Mouse (Mus musculus) large intestine, adult 2 months (tissue): ENCODE measurements around the gene Dock10. TPM values are rescaled to one million over a fixed set of nuclear protein-coding genes. Genes with fewer than 3 reads are reported as not detected.

Experiments
- DNase-seq: peaks from one replicate; pipeline ENCODE4 v3.0.0-alpha.2; 2012; ENCODE audit warnings: low read depth, low spot score
- WGBS: fragments of 180-500 bp; shearing (Covaris S2); methylation state at CpG from one replicate; pipeline ENCODE4 v1.1.7; 2018; 5-methylcytosine and 5-hydroxymethylcytosine counted together
- polyA plus RNA-seq: library from polyadenylated mRNA; depleted of rRNA; stranded (reverse); fragments of >200 nt; gene quantifications from 2 replicates; pipeline ENCODE4 v1.2.3, GENCODE M21; 2012

Gene Dock10
- polyA plus RNA-seq, 1 experiment = 2.6 TPM

DNA sequence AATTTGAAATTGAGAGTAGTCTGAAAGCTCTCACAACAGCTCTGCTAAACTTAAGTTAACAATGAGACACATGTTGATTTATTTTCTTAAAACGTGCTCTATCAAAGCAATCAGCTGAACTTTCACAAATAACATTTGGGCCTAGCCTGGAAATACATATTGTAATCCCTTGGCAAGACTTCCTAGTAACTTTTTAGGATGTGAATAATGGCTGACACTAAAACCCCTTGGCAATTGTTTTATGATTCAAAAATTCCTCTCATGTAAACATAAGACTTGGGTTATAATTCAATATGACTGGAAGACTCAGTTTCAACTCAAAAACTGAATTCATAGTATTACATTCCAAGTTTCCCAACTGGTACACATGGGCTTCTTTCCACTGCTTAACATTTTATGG lies 133.0 kb downstream of the Dock10 start:
- no peak for DNase-seq
- 22% methylated on average over 1 of the region's 1 CpGs for WGBS

DNA sequence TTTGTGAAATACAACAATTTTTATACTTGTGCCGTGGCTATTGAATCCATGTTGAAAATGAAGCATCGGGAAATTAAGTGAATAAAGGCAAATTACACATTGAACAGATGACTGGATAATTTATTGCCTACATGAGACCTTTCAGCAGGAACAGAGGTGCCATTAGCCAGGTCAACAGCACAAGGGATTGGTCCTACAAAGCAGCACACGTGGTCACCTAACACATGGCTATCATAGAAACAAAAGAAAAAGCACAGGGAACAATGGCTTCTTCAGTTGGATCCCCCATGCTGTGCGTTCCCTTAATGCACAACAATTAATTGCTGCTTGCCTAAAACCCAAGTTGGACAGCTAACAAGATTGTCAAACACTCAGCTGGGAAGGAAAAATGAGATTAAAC lies 133.8 kb downstream of the Dock10 start:
- no peak for DNase-seq
- WGBS = 77% methylated on average over 4 of the region's 4 CpGs

DNA sequence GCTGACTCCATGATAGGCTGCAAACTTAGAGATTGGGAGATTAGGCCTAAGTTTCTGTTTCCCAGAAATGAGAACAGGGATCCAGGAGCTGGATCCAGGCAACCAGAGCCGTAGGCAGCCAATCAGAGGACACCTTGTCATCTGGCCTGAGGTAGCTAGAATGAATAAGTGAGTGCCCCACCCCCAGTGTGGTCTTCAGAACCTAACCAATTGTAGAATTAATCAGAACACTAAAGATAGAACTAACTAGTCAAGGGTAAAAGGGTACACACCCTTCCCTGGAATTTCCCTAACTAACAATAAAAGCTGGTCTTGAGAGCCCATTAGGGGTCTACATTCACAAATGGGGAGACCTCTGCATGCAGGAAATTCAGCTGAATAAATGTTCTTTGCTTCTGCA lies 135.7 kb downstream of the Dock10 start:
- WGBS = 68% methylated on average over 1 of the region's 1 CpGs

DNA sequence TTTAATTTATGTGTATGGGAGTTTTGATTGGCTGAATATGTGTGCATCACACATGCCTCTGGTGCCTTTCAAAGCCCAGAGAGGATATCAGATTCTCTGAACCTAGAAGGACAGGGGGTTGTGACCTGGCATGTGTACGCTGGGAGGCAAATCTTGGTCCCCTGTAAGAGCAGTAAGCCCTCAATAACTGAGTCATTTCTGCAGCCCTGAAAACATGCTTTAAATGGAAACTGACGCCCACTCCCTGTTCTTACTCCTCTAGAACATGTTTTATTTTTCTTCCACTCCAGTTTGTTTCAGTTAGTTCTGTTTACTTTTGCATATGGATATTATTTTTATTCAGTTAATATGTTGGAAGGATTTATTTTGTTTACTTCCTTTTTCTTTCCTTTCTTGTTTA lies 139.2 kb downstream of the Dock10 start:
- WGBS = 64% methylated on average over 2 of the region's 2 CpGs
- no peak for DNase-seq

More for the DNA sequence above, 135.7 kb downstream of the Dock10 start:
- no peak for DNase-seq

DNA sequence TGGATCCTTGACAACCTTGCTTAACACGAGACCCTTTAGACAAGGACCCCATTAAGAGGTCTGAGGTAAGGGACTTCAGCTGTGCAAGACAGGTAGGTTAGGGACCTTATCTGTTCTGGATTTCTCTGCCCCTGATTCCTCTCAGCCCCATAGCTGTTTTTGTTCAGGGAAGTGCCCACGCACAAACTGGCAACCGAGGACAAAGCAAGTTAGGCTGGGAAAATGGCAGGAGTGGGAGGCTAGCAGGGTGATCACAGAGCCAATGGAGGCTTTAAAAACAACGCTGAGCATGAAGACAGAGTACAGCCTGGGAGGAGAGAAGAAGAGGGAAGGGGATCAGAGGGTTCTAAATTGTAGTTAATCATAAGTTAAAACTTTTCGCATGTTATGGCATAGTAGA lies 141.7 kb downstream of the Dock10 start:
- 84% methylated on average over 5 of the region's 5 CpGs for WGBS
- no peak for DNase-seq

DNA sequence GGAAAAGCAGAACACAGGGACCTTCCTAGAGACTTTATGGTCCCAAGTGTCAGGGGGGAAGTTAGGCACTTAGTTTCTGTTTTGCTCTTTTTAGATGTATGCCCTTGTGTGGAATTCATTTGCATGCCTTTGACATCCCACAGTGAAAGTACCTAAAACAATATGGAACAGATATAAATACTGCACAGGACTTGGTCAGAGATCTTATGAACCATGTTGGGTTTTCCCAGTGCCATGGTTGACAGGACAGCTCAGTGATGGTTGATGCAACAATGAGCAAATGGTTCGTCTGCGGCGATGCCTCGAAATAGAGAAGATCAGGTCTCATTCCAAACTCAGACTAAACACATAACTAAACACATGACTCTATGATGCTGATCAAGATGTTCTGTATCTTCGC lies 143.6 kb downstream of the Dock10 start:
- WGBS = 91% methylated on average over 5 of the region's 5 CpGs
- DNase-seq = no peak

DNA sequence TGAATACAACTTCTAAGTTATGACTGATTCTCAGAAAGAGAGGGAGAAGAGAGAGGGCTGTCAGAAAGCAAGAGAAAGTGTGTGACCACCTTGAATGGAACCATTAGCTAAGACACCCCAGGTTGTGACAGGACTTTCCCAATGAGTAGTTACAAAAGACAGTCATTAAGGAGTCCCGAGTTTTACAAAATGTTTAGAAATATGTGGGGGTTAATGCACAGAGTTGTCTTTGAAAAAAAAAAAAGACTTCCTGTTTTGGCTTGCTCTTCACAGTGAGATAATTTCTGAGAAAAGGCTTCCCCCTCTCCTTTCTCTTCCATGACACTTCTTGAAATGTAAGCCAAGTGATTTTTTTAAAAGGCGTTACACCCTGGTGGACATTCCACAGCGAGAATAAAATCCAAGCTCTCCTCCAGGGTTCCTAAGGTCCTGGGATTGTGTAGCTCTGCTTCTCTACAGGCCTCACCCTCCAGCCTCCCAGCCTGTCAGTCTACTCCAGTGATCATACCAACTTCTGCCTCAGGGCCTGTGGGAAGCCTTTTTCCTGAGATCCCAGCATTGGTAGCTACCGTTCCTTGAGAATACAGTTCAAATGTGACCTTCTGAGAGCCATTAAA lies 144.8 kb downstream of the Dock10 start:
- WGBS = 74% methylated on average over 4 of the region's 4 CpGs

DNA sequence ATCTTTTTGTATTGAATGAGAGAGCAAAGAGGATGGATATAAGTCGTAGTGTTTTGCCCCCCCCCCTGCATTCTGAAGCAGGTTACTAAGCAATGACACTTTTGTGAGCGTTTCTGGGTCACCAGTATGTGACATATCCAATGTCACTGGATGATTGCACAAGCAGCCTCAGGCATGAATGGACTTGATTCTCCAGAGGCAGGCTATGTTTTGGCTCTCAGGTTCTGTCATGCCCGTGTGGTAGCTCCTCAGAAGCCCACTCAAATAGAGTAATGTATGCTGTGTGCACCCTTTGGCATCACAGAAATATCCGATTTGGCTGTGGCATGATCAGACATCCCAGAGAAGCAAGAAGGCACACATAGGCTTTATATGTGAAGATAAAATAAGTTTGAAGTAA lies 150.8 kb downstream of the Dock10 start:
- 76% methylated on average over 4 of the region's 4 CpGs for WGBS
- DNase-seq = no peak

More for the DNA sequence above, 144.8 kb downstream of the Dock10 start:
- no peak for DNase-seq

DNA sequence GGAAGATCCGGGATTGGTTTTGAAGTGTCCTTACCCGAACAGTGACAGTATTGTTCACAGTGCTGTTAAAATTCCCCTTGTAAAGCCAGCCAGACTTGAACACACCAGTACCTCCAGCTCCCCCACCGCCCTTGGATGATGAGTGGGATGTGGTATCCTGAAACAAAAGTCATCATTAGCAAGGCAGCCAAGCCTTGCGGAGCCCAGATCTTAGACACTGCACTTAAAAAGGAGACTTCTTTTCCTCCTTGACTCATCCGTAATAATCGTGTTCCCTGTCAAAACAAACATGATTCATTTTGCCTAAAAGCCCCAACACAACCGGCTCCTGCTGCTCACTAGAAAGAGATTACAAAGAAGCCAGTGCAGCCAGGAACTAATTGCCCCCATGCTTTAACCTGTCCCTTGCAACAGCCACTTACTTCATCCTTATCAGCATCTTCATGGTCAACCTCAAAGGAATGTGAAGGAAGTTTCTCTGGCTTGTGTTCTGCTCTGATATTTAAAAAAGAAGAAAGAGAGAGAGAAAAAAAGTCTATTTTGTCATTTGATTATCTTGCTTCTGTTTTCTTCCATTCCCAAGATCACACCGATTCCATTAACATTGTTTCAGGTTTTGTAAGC lies 152.1 kb downstream of the Dock10 start:
- no peak for DNase-seq
- WGBS = 45% methylated on average over 8 of the region's 8 CpGs

DNA sequence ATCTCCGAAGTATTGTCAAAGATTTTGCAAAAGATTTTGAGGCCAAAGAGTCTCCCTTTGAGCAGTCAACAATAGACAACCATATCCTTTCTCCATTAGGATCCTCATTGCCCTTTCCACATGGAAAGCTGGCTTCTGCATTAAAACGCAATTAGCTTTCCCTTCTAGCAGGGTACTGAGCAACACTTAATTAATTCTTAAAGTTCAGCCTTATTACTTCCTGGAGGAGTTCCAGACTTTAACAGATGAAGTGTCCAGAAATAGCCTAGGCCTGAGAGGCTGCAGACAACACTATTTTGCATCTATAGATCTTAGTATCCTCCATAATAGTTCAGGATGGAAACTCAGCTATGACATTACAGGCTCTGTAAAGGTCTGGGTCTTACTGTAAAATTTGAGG lies 154.0 kb downstream of the Dock10 start:
- DNase-seq = no peak
- WGBS = 79% methylated on average over 2 of the region's 2 CpGs

DNA sequence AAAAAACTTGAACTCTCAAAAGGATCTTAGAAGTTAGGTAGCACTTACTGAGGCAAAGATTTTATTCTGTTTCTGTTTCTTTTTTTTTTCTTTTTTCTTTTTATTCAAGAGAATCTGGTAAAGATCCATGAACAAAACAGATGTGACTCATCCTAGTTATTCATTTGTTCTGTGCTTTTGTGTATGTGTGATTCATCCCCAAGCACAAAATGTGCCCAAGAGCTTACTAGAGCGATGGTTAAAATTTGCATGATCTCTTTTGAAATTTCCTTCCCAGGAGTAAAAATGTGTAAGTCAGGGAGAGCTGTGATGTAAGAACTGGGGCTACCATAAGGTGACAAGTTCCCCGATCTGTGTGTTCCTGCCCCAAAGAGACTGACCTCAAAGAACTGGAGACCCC lies 155.2 kb downstream of the Dock10 start:
- WGBS = 79% methylated on average over 2 of the region's 2 CpGs
- DNase-seq = no peak

DNA sequence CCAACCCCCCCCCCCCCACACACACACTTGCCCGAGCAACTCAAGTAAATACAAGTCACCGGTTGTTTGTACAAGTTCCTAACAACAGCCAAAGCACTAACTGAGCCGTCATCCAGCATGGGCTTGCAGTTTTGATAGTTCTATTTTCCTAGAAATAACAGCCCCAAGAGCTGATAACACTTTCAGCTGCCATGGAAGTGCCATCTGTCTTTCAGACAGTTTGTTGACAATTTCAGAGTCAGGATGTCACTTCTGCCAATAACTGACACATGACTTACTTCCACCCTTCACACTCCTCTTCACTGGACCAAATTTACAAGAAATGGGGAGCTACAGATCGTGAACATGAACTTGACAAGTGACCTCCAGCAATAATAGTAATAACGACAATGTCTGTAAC lies 175.0 kb downstream of the Dock10 start:
- DNase-seq = no peak
- WGBS = 40% methylated on average over 5 of the region's 5 CpGs

DNA sequence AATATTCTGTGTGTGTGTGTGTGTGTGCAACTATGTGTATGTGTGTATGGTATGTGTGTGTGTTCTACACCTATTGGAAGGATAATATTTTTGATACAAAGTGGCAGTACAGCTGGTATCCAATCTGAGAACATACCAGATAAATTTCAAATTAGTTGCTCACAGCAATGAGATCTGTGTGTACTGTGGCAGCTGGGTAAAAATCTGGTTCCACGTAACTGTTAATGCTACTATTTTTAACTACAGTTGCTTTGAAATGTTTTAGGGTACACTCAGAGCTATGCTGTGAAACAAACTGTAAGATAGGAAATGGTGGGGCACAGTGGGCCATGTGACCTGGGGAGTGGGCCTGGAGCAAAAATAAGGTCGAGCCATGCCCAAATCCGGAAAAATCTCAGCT lies 176.1 kb downstream of the Dock10 start:
- 85% methylated on average over 3 of the region's 3 CpGs for WGBS
- no peak for DNase-seq

DNA sequence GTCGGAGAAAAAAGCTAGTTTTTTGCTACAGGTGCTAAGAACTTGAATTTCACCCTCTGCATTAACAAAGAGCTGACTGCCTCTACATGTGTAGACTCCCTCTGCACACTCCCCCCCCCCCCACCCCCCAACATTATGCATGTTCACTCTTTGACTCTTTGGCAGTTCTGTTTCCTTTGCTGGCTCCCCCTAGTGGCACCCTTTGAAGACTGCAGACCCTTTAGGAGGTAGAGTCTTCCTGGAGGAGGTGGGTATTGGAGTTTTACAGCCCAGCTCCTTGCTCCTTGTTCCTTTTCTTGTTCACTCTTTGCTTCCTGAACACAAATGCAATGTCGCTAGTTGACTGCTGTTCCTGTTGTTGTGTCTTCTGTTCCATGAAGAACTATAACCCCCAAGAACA lies 181.4 kb downstream of the Dock10 start:
- DNase-seq = no peak
- WGBS = 85% methylated on average over 2 of the region's 2 CpGs

DNA sequence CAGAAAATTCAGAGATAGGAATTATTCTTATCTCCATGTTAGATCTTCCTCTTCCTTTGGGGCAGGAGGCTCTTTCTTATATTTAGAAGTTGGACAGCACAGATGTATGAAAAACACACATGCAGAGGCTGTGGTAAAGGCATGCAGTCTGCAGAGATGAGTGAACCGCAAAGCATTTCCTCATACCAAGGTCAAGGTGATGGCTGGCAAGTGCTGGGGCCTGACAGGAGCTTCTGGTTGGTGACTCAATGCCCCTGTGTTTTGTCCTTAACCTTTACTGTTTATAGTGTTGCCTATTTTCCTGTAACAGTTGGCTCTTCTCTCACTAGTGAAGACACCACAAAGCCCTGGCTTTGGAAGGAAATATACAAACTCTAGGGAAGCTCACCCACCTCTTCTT lies 201.9 kb downstream of the Dock10 start:
- 81% methylated on average over 1 of the region's 1 CpGs for whole genome bisulfite sequencing

DNA sequence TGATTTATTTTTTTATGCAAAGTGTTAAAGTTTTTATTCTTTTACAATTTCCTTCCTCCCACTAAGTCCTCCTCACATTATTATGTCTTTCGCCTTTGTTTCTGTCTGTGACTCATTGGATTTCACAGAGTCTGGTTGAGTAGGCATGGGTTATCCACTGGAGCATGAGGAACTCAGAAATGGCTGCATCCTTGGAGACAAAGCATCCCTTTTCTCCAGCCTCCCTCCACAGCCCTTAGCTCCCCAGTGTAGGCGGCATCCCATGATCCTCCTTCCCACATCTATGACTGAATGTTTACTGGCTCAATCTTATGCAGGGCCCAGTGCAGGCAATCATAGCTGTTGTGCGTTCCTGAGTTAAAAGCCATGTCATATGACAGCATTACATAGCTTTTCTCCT lies 216.8 kb downstream of the Dock10 start:
- no peak for DNase-seq
- 87% methylated on average over 3 of the region's 3 CpGs for WGBS

More for the DNA sequence above, 201.9 kb downstream of the Dock10 start:
- no peak for DNase-seq

DNA sequence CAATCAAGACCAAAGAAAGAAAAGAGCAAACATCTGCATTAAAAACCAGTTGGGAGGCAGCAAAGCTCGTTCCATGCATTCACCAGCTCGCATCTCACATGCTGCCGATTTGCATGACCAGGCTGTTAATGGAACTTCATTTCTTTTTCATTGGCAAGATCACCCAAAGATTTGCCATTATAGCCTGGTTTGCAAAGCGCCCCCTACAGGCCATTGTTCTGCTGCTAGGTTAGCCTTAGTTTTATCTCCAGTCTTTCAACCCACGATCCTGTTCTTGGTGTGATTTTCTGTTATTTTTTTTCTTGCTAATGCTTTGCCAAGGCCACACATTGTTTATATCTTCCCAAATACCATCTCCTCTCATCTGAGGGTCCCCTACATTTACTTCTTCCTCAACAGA lies 236.1 kb downstream of the Dock10 start:
- WGBS = 70% methylated on average over 5 of the region's 5 CpGs
- no peak for DNase-seq

DNA sequence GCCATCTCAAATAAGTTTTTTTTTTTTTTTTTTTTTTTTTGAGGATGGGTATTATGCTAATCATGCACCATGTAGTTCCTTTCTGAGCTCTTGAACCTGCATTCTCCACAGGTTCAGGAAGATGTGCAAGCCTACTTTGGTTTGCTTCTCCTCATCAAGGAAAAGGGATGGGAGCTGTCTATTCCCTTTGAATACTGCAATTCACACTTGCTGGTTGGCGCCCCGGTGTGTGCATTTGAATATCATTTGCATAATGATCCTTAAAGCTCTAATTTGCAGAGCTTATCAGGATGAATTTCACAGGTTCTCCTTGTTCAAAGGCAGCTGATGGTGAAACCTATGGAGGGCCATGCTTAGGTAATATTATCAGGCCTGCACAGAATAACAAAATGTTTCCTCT lies 237.9 kb downstream of the Dock10 start:
- DNase-seq = no peak
- WGBS = 31% methylated on average over 2 of the region's 2 CpGs

DNA sequence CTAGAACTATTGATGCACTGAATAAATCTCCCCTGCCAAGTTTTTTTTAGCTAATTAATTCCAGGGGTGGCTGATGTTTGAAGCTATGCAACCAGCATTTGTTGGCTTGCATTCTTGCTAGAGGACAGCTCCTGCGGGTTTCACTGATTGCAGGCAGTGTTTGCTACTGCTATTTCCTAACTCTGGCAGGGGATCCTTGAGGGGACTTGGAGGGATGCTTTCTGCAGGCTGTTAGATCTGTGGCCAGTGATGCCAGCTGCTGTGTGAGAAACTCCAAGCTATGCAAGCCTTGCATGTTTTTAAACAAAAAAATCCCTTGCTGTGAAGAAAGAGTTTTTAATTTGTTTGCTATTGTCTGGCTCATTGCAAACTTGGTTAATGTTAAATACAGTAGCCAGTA lies 238.4 kb downstream of the Dock10 start:
- 18% methylated on average over 1 of the region's 1 CpGs for WGBS
- no peak for DNase-seq

DNA sequence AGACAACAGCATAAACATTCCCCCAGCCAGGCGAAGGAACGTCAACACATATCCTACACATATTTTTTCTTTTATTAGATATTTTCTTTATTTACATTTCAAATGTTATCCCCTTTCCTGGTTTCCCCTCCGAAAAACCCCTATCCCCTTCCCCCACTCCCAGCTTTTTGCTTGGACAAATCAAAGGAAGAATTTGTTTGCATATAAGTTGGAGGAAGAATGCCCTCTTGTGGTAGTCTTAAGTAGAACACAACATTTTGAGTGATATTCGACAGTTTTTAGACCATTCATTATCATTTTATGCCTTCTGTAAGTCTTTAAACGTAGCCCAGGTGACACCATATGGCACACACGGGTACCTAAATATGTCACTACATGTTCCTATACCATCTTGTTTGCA lies 242.5 kb downstream of the Dock10 start:
- DNase-seq = no peak
- 40% methylated on average over 6 of the region's 6 CpGs for WGBS

DNA sequence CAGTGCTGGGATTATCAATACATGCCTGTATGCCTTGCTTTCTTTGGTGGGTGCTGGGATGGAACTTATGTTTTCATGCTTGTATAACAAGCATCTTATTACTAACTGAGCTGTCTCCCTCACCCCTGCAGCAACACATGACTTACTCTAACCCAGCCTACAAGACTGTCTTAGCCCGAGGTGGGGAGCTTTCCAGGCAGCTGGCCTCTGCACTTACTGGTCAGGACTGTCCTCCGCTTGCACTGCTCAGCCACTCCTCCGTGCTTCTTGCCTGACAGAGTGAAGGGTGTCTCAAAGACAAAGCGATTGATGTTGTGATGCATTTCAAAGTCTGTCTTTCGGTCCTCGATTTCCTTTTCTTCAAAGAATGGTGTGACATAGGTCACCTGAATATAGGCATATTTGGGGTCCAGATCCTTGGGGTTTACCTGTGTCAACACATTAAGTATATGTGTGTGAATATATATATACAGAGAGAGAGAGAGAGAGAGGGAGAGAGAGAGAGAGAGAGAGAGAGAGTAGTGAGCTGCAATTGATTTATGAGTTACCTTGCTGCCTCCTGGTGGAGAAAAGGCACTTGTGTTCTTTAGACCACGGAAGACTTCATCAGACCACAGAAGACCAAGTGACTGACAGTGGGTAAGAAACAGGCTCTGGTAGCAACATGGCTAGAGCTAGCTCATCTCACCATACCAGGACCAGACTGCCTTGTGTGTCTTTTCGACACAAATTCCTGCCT lies 245.9 kb downstream of the Dock10 start:
- 63% methylated on average over 8 of the region's 8 CpGs for WGBS
- DNase-seq = no peak
